Mouse (Mus musculus): ENCODE data around the gene Rhbdd3.
"Not testable (repeated sequence)": the region's sequence is repeated elsewhere in the genome, so short reads cannot be mapped to it uniquely, and the experiment has no call there.

Gene Rhbdd3

DNA sequence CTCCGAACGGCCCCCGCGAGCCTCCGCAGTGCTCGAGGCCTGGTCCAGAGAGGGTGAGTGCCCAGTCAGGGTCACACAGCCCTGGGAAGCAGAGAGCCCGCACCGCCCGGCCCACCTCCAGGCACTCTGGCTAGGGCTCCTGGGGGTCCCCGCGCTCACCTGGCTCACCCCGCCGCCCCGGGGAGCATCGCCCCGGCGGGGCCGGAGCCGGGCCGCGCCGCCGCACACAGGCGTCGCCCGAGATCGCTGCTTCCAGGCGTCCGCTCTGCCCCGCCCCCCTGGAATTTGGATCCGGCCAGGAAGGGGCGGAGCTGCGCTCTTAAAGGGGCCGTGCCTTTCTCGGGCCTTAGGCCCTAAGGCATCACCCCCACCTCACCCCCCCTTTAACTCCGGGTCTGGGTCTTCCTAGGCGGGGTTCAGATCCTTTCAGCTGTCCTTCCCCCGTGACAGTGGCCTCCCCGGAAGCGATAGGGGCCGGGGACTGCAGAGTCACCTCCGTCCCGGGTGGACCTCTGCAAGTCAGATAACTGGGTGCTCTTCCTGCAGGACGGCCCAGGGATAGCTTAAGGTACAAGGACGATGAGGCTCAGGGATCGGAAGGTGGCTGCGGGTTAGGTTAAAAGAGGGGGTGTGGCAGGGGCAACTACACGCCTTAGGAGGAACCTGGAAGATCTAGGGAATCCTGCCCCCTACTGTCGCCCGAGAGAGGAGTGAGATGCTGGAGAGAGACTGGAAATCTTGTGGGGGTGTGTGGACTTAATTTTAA, 33.5 kb upstream of the Rhbdd3 start, which contains the start of gene Gas2l1:
Gas2l1 (minus strand) TSS at position 272 of the 766 bp plus-strand sequence.
- DNase-seq: peak; percentile 92

DNA sequence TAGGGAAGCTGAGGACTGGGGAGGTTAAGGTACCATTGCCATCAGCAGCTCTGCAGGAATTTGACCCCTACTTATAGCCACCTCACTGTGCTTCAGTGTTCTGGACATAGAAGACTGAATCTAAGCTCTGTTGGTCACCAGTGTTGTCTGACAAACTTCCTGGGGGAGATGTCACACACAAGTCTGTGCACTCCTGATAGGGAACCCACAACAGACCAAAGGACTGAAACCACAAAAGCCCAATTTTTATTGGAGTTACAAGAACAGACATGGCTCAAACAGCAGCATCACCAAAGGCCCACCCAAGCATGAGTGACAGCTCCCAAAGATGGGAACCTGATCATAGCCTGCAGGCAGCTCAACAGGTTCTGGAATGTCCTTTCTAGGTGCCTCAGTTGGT, 31.7 kb upstream of the Rhbdd3 start:
- no peak for DNase-seq

- no peak for DNase-seq
These were observed 30.4 kb upstream of the Rhbdd3 start for GRCm38 (mm10) chr11:5068126-5068971.

GRCm38 (mm10) chr11:5074882-5075281, 23.8 kb upstream of the Rhbdd3 start:
- peak; percentile 44 for DNase-seq

GRCm38 (mm10) chr11:5075760-5076159, 23.0 kb upstream of the Rhbdd3 start:
- no peak for DNase-seq

GRCm38 (mm10) chr11:5076843-5077242, 21.9 kb upstream of the Rhbdd3 start:
- DNase-seq: not testable (repeated sequence)

DNA sequence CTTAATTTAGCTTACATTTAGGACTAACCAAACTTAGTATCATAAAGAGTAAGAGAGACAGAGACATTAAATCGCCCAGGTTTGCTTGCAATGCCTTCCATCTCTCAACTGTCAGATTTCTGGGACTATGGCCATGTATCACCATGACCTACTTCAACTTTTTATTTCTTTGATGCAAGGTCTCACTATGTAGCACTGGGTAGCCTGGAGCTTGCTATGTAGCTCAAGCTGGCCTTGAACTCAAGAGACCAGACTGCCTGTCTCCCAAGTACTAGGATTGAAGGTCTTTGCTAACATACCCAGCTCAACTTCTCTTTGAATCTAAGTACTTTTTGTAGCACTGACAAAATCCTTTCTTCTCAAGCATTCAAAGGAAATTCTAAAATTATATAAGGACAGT, 9.6 kb upstream of the Rhbdd3 start:
- DNase-seq: no peak

GRCm38 (mm10) chr11:5091706-5092105, 7.0 kb upstream of the Rhbdd3 start:
- no peak for DNase-seq

DNA sequence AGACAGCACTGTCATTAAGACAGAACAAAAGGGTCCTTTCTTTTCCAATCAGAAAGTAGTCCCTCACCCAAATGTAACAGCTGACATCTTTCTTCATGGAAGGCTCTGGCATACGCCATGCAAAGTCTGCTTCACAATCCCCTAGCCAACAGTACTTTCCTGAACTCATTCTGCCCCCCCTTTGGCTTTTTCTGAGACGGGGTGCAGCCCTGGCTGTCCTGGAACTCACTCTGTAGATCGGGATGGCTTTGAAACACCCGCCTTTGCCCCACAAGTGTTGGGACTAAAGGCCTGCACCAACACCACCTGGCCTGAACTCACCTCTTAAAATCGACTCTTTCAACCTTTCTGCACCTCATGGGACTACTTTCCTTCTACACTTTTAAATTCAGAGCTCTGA, 2.8 kb upstream of the Rhbdd3 start:
- no peak for DNase-seq

DNA sequence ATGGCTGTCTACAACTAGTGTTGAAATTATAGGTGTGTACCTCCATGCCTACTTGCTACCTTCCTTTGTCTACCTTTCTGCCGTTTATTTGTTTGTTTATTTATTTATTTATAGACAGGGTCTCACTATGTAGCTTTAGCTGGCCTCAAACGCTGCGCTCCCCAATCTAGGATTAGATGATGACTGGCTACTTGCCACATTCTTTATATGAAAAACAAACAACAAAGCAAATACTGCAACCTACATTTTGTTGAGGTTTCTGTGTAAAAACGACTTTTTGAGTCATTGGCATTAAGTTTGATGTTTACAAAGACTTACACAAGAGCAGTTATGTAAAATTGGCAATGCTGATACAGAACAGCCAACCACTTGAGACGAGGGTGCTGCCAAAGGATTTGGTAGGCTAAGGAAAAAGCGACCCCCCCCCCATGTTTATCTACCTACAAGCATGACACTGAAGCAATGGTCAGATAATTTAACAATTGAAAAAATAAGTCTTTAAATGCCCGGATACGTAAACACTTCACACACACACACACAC, 2.2 kb upstream of the Rhbdd3 start:
- DNase-seq: no peak

GRCm38 (mm10) chr11:5098035-5098735, 541 bp upstream of the Rhbdd3 start:
- peak; percentile 67 for DNase-seq

- DNase-seq: peak; percentile 91
These were observed 954 bp downstream of the Rhbdd3 start for GRCm38 (mm10) chr11:5099576-5100183.

GRCm38 (mm10) chr11:5100283-5100682, 1.6 kb downstream of the Rhbdd3 start:
- DNase-seq: peak; percentile 42

DNA sequence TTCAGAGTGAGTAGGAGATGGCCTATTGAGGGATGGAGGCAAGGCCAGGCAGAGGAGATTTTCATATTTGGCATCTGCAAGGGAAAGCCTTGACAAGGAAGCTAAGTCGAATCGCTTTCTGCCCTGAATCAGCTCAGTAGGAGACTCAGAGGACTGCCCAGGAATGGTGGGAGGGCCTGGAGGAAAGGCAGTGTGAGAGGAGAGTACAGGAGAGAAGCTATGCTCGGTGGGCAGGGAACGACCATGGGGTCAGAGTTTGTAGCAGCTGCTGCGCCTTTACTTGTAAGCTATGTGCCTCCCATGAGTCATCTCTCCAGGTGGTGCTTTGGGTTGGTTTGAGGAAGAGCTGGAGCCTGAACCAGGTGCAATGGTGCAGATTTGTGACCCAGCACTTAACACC, 2.1 kb downstream of the Rhbdd3 start:
- DNase-seq: no peak

GRCm38 (mm10) chr11:5101641-5102040, 2.9 kb downstream of the Rhbdd3 start:
- no peak for DNase-seq

DNA sequence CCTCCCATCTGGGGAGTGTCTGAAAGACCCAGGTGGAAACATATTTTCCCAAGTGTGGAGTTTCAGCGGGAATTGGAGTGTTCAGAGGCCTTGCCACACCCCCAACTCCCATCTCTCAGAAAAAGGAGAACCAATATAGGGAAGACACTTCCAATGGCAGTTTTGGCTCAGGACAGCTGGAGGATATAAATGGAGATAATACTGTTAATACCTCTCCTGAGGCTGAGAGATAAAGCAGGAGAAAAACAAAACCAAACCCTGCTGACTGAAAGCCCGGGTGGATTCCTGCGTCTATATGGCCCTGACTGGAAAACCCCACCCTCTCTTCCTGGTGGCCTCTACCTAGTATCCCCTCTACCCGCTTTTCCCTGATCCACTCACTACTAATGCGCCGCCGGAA, 3.7 kb downstream of the Rhbdd3 start:
- no peak for DNase-seq

- DNase-seq: no peak
These were observed 5.3 kb downstream of the Rhbdd3 start for GRCm38 (mm10) chr11:5103986-5104509.

- DNase-seq: no peak
These were observed 10.7 kb downstream of the Rhbdd3 start for GRCm38 (mm10) chr11:5109441-5109840.

DNA sequence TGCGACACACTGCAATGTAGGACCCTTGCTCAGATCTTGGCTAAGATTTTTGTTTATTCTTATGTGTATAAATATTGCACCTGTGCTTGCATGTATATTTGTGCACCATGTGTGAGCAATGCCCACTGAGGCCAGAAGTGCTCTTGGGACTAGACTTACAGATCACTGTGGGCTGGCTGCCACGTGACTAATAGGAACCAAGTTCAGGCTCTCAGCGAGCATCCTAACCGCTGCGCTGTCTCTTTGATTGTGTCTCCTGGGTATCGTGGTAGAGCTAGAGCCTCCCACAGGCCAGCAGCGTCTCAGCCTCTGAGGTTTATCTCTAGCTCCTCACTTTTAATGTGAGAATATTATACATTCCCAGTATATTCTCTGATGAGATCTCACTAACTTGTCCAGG, 14.9 kb downstream of the Rhbdd3 start:
- no peak for DNase-seq

- DNase-seq: peak; percentile 93
These were observed 16.3 kb downstream of the Rhbdd3 start for GRCm38 (mm10) chr11:5114931-5115581.

DNA sequence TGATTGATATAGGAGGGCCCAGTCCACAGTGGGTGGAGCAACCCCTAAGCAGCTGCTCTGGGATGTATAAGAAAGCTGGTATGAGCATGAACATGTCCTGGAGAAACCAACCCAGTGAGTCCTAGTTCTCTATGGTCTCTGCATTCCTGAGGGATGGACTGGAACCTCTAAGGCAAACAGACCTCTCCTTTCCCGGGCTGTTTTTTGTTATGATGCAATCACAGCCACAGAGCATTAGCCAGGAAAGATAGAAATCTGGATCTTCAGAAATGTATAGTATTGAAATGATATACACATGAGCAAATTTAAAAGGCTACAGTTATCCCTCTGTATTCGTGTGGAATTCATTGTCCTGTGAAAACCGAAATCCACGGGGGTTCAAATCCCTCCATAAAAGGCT, 27.0 kb downstream of the Rhbdd3 start:
- no peak for DNase-seq

GRCm38 (mm10) chr11:5129035-5129480, 30.3 kb downstream of the Rhbdd3 start:
- no peak for DNase-seq
